In the genomic region with DNA sequence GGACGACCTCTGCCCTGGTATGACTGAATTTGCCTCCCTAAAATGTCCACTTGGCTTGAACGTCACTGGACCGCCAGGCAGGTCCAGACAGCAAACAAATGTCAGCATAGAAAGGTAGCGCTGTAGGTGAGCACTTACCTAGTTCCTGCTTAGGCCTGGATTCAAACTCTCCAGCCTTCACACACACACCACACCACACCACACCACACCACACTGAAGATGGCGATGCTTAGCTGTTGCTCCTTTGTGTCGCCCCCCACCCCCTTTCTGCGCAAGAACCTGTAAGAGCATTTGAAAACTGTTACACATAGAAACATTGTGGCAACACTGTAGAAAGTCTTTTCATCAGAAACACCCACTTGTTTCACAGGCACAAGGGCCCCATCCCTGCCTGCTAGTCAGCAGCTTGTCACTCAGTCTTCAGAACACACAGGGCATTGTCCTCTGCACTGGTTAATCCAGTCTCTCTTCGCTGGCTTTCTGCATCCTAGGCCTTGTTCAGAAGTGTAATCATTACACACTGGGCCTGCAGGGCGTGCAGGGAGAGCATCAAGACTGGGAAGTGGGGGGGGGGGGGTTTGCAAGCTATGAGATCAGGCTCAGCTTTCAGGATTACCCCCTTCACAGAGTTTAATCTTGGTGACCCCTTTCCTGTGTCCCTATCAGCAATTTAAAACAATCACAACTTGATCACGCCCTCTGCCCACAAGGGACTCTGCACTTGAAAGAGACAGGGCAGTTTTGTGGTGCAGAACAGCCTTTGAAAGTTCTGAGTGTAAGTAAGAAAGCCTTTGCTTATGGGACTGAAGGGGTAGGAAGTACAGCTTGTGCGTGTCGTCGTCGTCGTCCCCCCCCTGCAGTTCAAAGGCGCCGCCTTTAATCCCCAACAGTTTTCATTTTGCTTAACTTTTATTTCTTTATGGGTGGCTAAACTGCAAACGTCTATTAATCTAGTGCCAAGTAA, we compare ENCODE assay signal across 8 mouse cellular contexts.
A peak's percentile ranks its signal among the peaks of the same experiment; 100 is the strongest.
DNase-seq lines count a peak whose midpoint lies in the region; ATAC-seq lines count a peak whose summit lies in the region.
"Had no signal": no experiment of that assay in that cellular context is flagged by ENCODE, and none has a peak within 500 bp of the region (broad histone marks: within the 10 kb centered on the region; RNA-seq: fewer than 3 reads in every experiment).

No protein-coding gene starts in this region.

- no peak overlapping the region for H3K4me3 ChIP-seq in embryonic facial prominence, embryonic 11.5 days (ENCODE audit: low read depth, low read length)
- no peak overlapping the region for H3K4me3 ChIP-seq in intestine, embryonic 15.5 days (replicated peaks)
- no peak overlapping the region for H3K4me3 ChIP-seq in midbrain, embryonic 15.5 days
- H3K4me3 ChIP-seq: heart, embryonic 15.5 days had no signal

- H3K9ac ChIP-seq in embryonic facial prominence, embryonic 11.5 days (replicated peaks; ENCODE audit: low read length): peak overlapping the region; percentile 28; the same call in 1 of the 2 replicates
- H3K9ac ChIP-seq in intestine, embryonic 15.5 days: no peak overlapping the region
- no peak overlapping the region for H3K9ac ChIP-seq in midbrain, embryonic 15.5 days
- H3K9ac ChIP-seq: heart, embryonic 15.5 days had no signal

- H3K36me3 ChIP-seq in embryonic facial prominence, embryonic 11.5 days (replicated peaks; ENCODE audit: control insufficient read depth, insufficient read depth, low read depth, low read length): no peaks in the 10 kb centered on the region
- no peaks in the 10 kb centered on the region for H3K36me3 ChIP-seq in intestine, embryonic 15.5 days
- no peaks in the 10 kb centered on the region for H3K36me3 ChIP-seq in midbrain, embryonic 15.5 days (replicated peaks)
- H3K36me3 ChIP-seq: heart, embryonic 15.5 days had no signal

- H3K9me3 ChIP-seq in embryonic facial prominence, embryonic 11.5 days (replicated peaks; ENCODE audit: control insufficient read depth, low read length): no peaks in the 10 kb centered on the region
- H3K9me3 ChIP-seq in intestine, embryonic 15.5 days: no peaks in the 10 kb centered on the region
- H3K9me3 ChIP-seq in midbrain, embryonic 15.5 days: no peaks in the 10 kb centered on the region
- H3K9me3 ChIP-seq: heart, embryonic 15.5 days had no signal

- peak; percentile 53 for DNase-seq in ZHBTc4 (ENCODE audit: low read depth, low spot score)
- DNase-seq in embryonic facial prominence, embryonic 11.5 days (ENCODE audit: low spot score): peak; percentile 69
- no peak for DNase-seq in adrenal gland, adult 8-10 months

- no peak overlapping the region for H3K27ac ChIP-seq in embryonic facial prominence, embryonic 11.5 days (replicated peaks; ENCODE audit: low read depth, low read length)
- peak overlapping the region; percentile 66 for H3K27ac ChIP-seq in intestine, embryonic 15.5 days
- no peak overlapping the region for H3K27ac ChIP-seq in midbrain, embryonic 15.5 days
- H3K27ac ChIP-seq: heart, embryonic 15.5 days had no signal

- H3K4me1 ChIP-seq in embryonic facial prominence, embryonic 11.5 days (ENCODE audit: control insufficient read depth, insufficient read depth, low read length): peaks cover 4% of the 10 kb centered on the region; the same call in 1 of the 2 replicates
- H3K4me1 ChIP-seq in intestine, embryonic 15.5 days (replicated peaks): 0 out of 2 replicates have a peak, but pooled peaks cover 5% of the 10 kb centered on the region
- peaks cover 10% of the 10 kb centered on the region; the same call in 1 of the 2 replicates for H3K4me1 ChIP-seq in midbrain, embryonic 15.5 days
- H3K4me1 ChIP-seq: heart, embryonic 15.5 days had no signal

- ATAC-seq in embryonic facial prominence, embryonic 11.5 days (replicated peaks; ENCODE audit: insufficient number of reproducible peaks, low FRiP score, low TSS enrichment, low read depth): peak; percentile 89
- peak; percentile 92 for ATAC-seq in intestine, embryonic 15.5 days
- peak; percentile 69 for ATAC-seq in midbrain, embryonic 15.5 days (replicated peaks)
- ATAC-seq in CD4-positive, CD25-positive, alpha-beta regulatory T cell, adult 4 months: no peak
- no peak for ATAC-seq in megakaryocyte progenitor cell, adult 5-6 weeks (replicated peaks; ENCODE audit: poor library complexity)

- no peaks in the 10 kb centered on the region for H3K27me3 ChIP-seq in embryonic facial prominence, embryonic 11.5 days (ENCODE audit: control insufficient read depth, insufficient read depth, low read length)
- no peaks in the 10 kb centered on the region for H3K27me3 ChIP-seq in intestine, embryonic 15.5 days (replicated peaks)
- H3K27me3 ChIP-seq in midbrain, embryonic 15.5 days (replicated peaks): no peaks in the 10 kb centered on the region
- H3K27me3 ChIP-seq: heart, embryonic 15.5 days had no signal

- no peak overlapping the region for H3K4me2 ChIP-seq in embryonic facial prominence, embryonic 11.5 days (ENCODE audit: low read depth, low read length)
- H3K4me2 ChIP-seq in intestine, embryonic 15.5 days (replicated peaks): no peak overlapping the region
- no peak overlapping the region for H3K4me2 ChIP-seq in midbrain, embryonic 15.5 days
- H3K4me2 ChIP-seq: heart, embryonic 15.5 days had no signal

- 24% methylated on average over 18 of the region's 18 CpGs for WGBS in embryonic facial prominence, embryonic 11.5 days
- WGBS in intestine, embryonic 15.5 days: 38% methylated on average over 18 of the region's 18 CpGs
- WGBS in midbrain, embryonic 15.5 days: 20% methylated on average over 18 of the region's 18 CpGs

Comparison
In these comparisons a context has a peak if more than half of its experiments do, and no peak if none do; other contexts are left out.
1. ATAC-seq: peak in embryonic facial prominence, embryonic 11.5 days (single experiment), intestine, embryonic 15.5 days (single experiment) and midbrain, embryonic 15.5 days (single experiment); none in CD4-positive, CD25-positive, alpha-beta regulatory T cell, adult 4 months (single experiment) and megakaryocyte progenitor cell, adult 5-6 weeks (single experiment).